Mouse (Mus musculus): ENCODE data around the gene Bcl2. TPM values are rescaled to one million over a fixed set of nuclear protein-coding genes. Genes with fewer than 3 reads are reported as not detected.
A peak's percentile ranks its signal among the peaks of the same experiment; 100 is the strongest.

Gene Bcl2
- polyA plus RNA-seq (2015; fragmentation: Nextera tagmentation; extraction: Ambion mirVana), result 10.1 and 11.9 TPM in 2 replicates

GRCm38 (mm10) chr1:106713621-106714529, at the start of gene Bcl2:
Bcl2 (minus strand) TSS chr1:106714274.
- Histone ChIP-seq H3K27ac (ENCODE audit: low read length) (peak within 1 kb of the TSS; percentile 92), H3K9me3 (ENCODE audit: control insufficient read depth, low read length) (no peaks in the 10 kb centered on the region), H3K27me3 (replicated peaks; ENCODE audit: control insufficient read depth, insufficient read depth, low read length) (no peaks in the 10 kb centered on the region), H3K4me1 (ENCODE audit: control insufficient read depth, insufficient read depth, low read length) (peaks cover 17% of the 10 kb centered on the region), H3K9ac (ENCODE audit: low read depth, low read length) (peak within 1 kb of the TSS; percentile 93), H3K4me2 (ENCODE audit: low read depth, low read length) (peak within 1 kb of the TSS; percentile 96), H3K36me3 (ENCODE audit: control insufficient read depth, insufficient read depth, low read length) (no peaks in the 10 kb centered on the region), H3K4me3 (ENCODE audit: low read length) (peak within 1 kb of the TSS; percentile 75)
- peak; percentile 86 for ATAC-seq
- WGBS, result under 1% methylated on average over 75 of the region's 95 CpGs

- 83% methylated on average over 3 of the region's 3 CpGs for WGBS
- H3K4me2 ChIP-seq (ENCODE audit: low read depth, low read length), result no peak overlapping the region
These were observed 46.7 kb upstream of the Bcl2 start for GRCm38 (mm10) chr1:106760750-106761149.

GRCm38 (mm10) chr1:106759572-106760435, 45.7 kb upstream of the Bcl2 start, which contains the start of gene Kdsr:
Kdsr (minus strand) TSS chr1:106759727.
- 2% methylated on average over 51 of the region's 51 CpGs for WGBS
- Histone ChIP-seq H3K4me2 (ENCODE audit: low read depth, low read length) (peak within 1 kb of the TSS; percentile 95), H3K9me3 (ENCODE audit: control insufficient read depth, low read length) (no peaks in the 10 kb centered on the region), H3K27ac (ENCODE audit: low read length) (peak within 1 kb of the TSS; percentile 89), H3K4me3 (ENCODE audit: low read length) (peak within 1 kb of the TSS; percentile 80), H3K4me1 (ENCODE audit: control insufficient read depth, insufficient read depth, low read length) (peaks cover 22% of the 10 kb centered on the region), H3K27me3 (replicated peaks; ENCODE audit: control insufficient read depth, insufficient read depth, low read length) (no peaks in the 10 kb centered on the region), H3K9ac (ENCODE audit: low read depth, low read length) (peak within 1 kb of the TSS; percentile 75), H3K36me3 (ENCODE audit: control insufficient read depth, insufficient read depth, low read length) (no peaks in the 10 kb centered on the region)
- ATAC-seq, result peak; percentile 98

More at GRCm38 (mm10) chr1:106760750-106761149, 46.7 kb upstream of the Bcl2 start:
- no peak overlapping the region for H3K9ac ChIP-seq (ENCODE audit: low read depth, low read length)
- ATAC-seq, result no peak
- no peak overlapping the region for H3K27ac ChIP-seq (ENCODE audit: low read length)
- no peaks in the 10 kb centered on the region for H3K9me3 ChIP-seq (ENCODE audit: control insufficient read depth, low read length)
- H3K27me3 ChIP-seq (replicated peaks; ENCODE audit: control insufficient read depth, insufficient read depth, low read length), result no peaks in the 10 kb centered on the region
- H3K4me1 ChIP-seq (ENCODE audit: control insufficient read depth, insufficient read depth, low read length), result peaks cover 23% of the 10 kb centered on the region
- H3K4me3 ChIP-seq (ENCODE audit: low read length), result no peak overlapping the region
- no peaks in the 10 kb centered on the region for H3K36me3 ChIP-seq (ENCODE audit: control insufficient read depth, insufficient read depth, low read length)

- H3K9ac ChIP-seq (ENCODE audit: low read depth, low read length), result peak overlapping the region; percentile 75
- peak overlapping the region; percentile 80 for H3K4me3 ChIP-seq (ENCODE audit: low read length)
- H3K4me2 ChIP-seq (ENCODE audit: low read depth, low read length), result peak overlapping the region; percentile 95
- ATAC-seq, result peak; percentile 70
- H3K27ac ChIP-seq (ENCODE audit: low read length), result peak overlapping the region; percentile 86
- H3K9me3 ChIP-seq (ENCODE audit: control insufficient read depth, low read length), result no peaks in the 10 kb centered on the region
- H3K4me1 ChIP-seq (ENCODE audit: control insufficient read depth, insufficient read depth, low read length), result peaks cover 19% of the 10 kb centered on the region
- H3K36me3 ChIP-seq (ENCODE audit: control insufficient read depth, insufficient read depth, low read length), result no peaks in the 10 kb centered on the region
- 2% methylated on average over 34 of the region's 34 CpGs for WGBS
- no peaks in the 10 kb centered on the region for H3K27me3 ChIP-seq (replicated peaks; ENCODE audit: control insufficient read depth, insufficient read depth, low read length)
These were observed 44.9 kb upstream of the Bcl2 start for GRCm38 (mm10) chr1:106758734-106759571.

- Histone ChIP-seq H3K27ac (ENCODE audit: low read length) (no peak overlapping the region), H3K4me1 (ENCODE audit: control insufficient read depth, insufficient read depth, low read length) (peaks cover 20% of the 10 kb centered on the region), H3K27me3 (replicated peaks; ENCODE audit: control insufficient read depth, insufficient read depth, low read length) (no peaks in the 10 kb centered on the region), H3K9ac (ENCODE audit: low read depth, low read length) (no peak overlapping the region), H3K36me3 (ENCODE audit: control insufficient read depth, insufficient read depth, low read length) (no peaks in the 10 kb centered on the region), H3K4me2 (ENCODE audit: low read depth, low read length) (no peak overlapping the region), H3K9me3 (ENCODE audit: control insufficient read depth, low read length) (no peaks in the 10 kb centered on the region), H3K4me3 (ENCODE audit: low read length) (no peak overlapping the region)
- WGBS, result 46% methylated on average over 4 of the region's 4 CpGs
- peak; percentile 35; the same call in 1 of the 2 replicates for ATAC-seq
These were observed 42.6 kb upstream of the Bcl2 start for GRCm38 (mm10) chr1:106756633-106757032.

GRCm38 (mm10) chr1:106752013-106752412, 37.9 kb upstream of the Bcl2 start:
- Histone ChIP-seq H3K4me1 (ENCODE audit: control insufficient read depth, insufficient read depth, low read length) (peaks cover 4% of the 10 kb centered on the region; the same call in 1 of the 2 replicates), H3K9me3 (ENCODE audit: control insufficient read depth, low read length) (no peaks in the 10 kb centered on the region), H3K4me3 (ENCODE audit: low read length) (no peak overlapping the region), H3K27me3 (replicated peaks; ENCODE audit: control insufficient read depth, insufficient read depth, low read length) (no peaks in the 10 kb centered on the region), H3K9ac (ENCODE audit: low read depth, low read length) (no peak overlapping the region), H3K27ac (ENCODE audit: low read length) (no peak overlapping the region), H3K36me3 (ENCODE audit: control insufficient read depth, insufficient read depth, low read length) (no peaks in the 10 kb centered on the region), H3K4me2 (ENCODE audit: low read depth, low read length) (no peak overlapping the region)
- WGBS, result 84% methylated on average over 5 of the region's 5 CpGs
- peak; percentile 24; the same call in 1 of the 2 replicates for ATAC-seq

- 87% methylated on average over 1 of the region's 1 CpGs for WGBS
- H3K4me3 ChIP-seq (ENCODE audit: low read length), result no peak overlapping the region
- no peak for ATAC-seq
- no peak overlapping the region for H3K4me2 ChIP-seq (ENCODE audit: low read depth, low read length)
- H3K27me3 ChIP-seq (replicated peaks; ENCODE audit: control insufficient read depth, insufficient read depth, low read length), result no peaks in the 10 kb centered on the region
- no peaks in the 10 kb centered on the region for H3K9me3 ChIP-seq (ENCODE audit: control insufficient read depth, low read length)
- H3K9ac ChIP-seq (ENCODE audit: low read depth, low read length), result no peak overlapping the region
- H3K27ac ChIP-seq (ENCODE audit: low read length), result no peak overlapping the region
- peaks cover 3% of the 10 kb centered on the region; the same call in 1 of the 2 replicates for H3K4me1 ChIP-seq (ENCODE audit: control insufficient read depth, insufficient read depth, low read length)
- H3K36me3 ChIP-seq (ENCODE audit: control insufficient read depth, insufficient read depth, low read length), result no peaks in the 10 kb centered on the region
These were observed 36.6 kb upstream of the Bcl2 start for GRCm38 (mm10) chr1:106750656-106751055.

GRCm38 (mm10) chr1:106748555-106749315, 34.7 kb upstream of the Bcl2 start:
- Histone ChIP-seq H3K36me3 (ENCODE audit: control insufficient read depth, insufficient read depth, low read length) (no peaks in the 10 kb centered on the region), H3K4me2 (ENCODE audit: low read depth, low read length) (no peak overlapping the region), H3K9me3 (ENCODE audit: control insufficient read depth, low read length) (no peaks in the 10 kb centered on the region), H3K4me3 (ENCODE audit: low read length) (no peak overlapping the region), H3K27ac (ENCODE audit: low read length) (no peak overlapping the region), H3K4me1 (ENCODE audit: control insufficient read depth, insufficient read depth, low read length) (peaks cover 3% of the 10 kb centered on the region; the same call in 1 of the 2 replicates), H3K27me3 (replicated peaks; ENCODE audit: control insufficient read depth, insufficient read depth, low read length) (no peaks in the 10 kb centered on the region), H3K9ac (ENCODE audit: low read depth, low read length) (no peak overlapping the region)
- 89% methylated on average over 6 of the region's 6 CpGs for WGBS
- ATAC-seq, result no peak
